Mouse (Mus musculus) right cerebral cortex, postnatal 14 days (tissue): ENCODE measurements around the gene Dgkz.

ENCODE experiments used
- DNase-seq: peaks from one replicate; pipeline ENCODE4 v3.0.0; 2022

Dgkz gene

GRCm38 (mm10) chr2:91975581-91976541 lies at the start of gene Dgkz:
Gene Dgkz (minus strand): TSS chr2:91975864.
- no peak for DNase-seq

GRCm38 (mm10) chr2:92025202-92025601 lies 49.5 kb upstream of the Dgkz start:
- DNase-seq, result no peak

- DNase-seq, result peak; percentile 59
These were observed 48.6 kb upstream of the Dgkz start, which contains the start of gene Creb3l1 for GRCm38 (mm10) chr2:92024274-92024672. Gene Creb3l1 (minus strand): TSS chr2:92024502.

- peak; percentile 31 for DNase-seq
These were observed 48.0 kb upstream of the Dgkz start for GRCm38 (mm10) chr2:92023362-92024273.

- DNase-seq, result no peak
These were observed 45.1 kb upstream of the Dgkz start for GRCm38 (mm10) chr2:92020676-92021265.

GRCm38 (mm10) chr2:92017440-92017839 lies 41.8 kb upstream of the Dgkz start:
- no peak for DNase-seq

GRCm38 (mm10) chr2:92016981-92017380 lies 41.3 kb upstream of the Dgkz start:
- DNase-seq, result peak; percentile 34

- no peak for DNase-seq
These were observed 39.2 kb upstream of the Dgkz start for GRCm38 (mm10) chr2:92014891-92015290.

- no peak for DNase-seq
These were observed 38.6 kb upstream of the Dgkz start for GRCm38 (mm10) chr2:92014248-92014647.

- no peak for DNase-seq
These were observed 37.2 kb upstream of the Dgkz start for GRCm38 (mm10) chr2:92012768-92013445.

GRCm38 (mm10) chr2:92011424-92012353 lies 36.0 kb upstream of the Dgkz start:
- no peak for DNase-seq

- DNase-seq, result no peak
These were observed 33.1 kb upstream of the Dgkz start for GRCm38 (mm10) chr2:92008623-92009404.

GRCm38 (mm10) chr2:92007933-92008622 lies 32.4 kb upstream of the Dgkz start:
- peak; percentile 95 for DNase-seq

GRCm38 (mm10) chr2:92006983-92007921 lies 31.6 kb upstream of the Dgkz start:
- DNase-seq, result peak; percentile 71

- no peak for DNase-seq
These were observed 30.8 kb upstream of the Dgkz start for GRCm38 (mm10) chr2:92006491-92006890.

GRCm38 (mm10) chr2:92004617-92005016 lies 29.0 kb upstream of the Dgkz start:
- no peak for DNase-seq

- DNase-seq, result no peak
These were observed 22.4 kb upstream of the Dgkz start for GRCm38 (mm10) chr2:91997905-91998608.

- DNase-seq, result no peak
These were observed 20.3 kb upstream of the Dgkz start for GRCm38 (mm10) chr2:91996006-91996405.
